Mouse (Mus musculus): ENCODE measurements around the gene Fcgr3.

GRCm38 (mm10) chr1:171031752-171032151, 33.0 kb downstream of the Fcgr3 start:
- TF ChIP-seq CTCF (IDR thresholded peaks at IDR 0.05): no peak
- TF ChIP-seq POLR2A (IDR thresholded peaks at IDR 0.05; ENCODE audit: insufficient read depth, low read depth, low read length): no peak
